Mouse (Mus musculus): Measurements from ENCODE around the gene Srsf4. TPM values are rescaled to one million over a fixed set of nuclear protein-coding genes. Genes with fewer than 3 reads are reported as not detected.
A peak's percentile ranks its signal among the peaks of the same experiment; 100 is the strongest.

The Srsf4 gene
- polyA plus RNA-seq, 2 experiments = 43.4 to 45.3 TPM

GRCm38 (mm10) chr4:131919506-131920140, 46.2 kb downstream of the Srsf4 start:
- no peak overlapping the region; the same call in 1 of the 2 replicates for H3K4me2 ChIP-seq (ENCODE audit: low read depth)
- DNase-seq (ENCODE audit: low read depth in 3 of 3, low spot score in 3 of 3) (no peak), ATAC-seq (ENCODE audit: insufficient read depth) (no peak)
- H3K9me3 ChIP-seq (ENCODE audit: control insufficient read depth, low read length) = no peaks in the 10 kb centered on the region
- H3K4me1 ChIP-seq (replicated peaks; ENCODE audit: control insufficient read depth in 2 of 2, insufficient read depth in 2 of 2, low read length in 1 of 2) = peaks cover 0 to 4% of the 10 kb centered on the region in 2 experiments; a peak in 1 of 4 replicates
- H3K36me3 ChIP-seq (replicated peaks; ENCODE audit: control insufficient read depth, insufficient read depth, low read depth) = peaks cover 22% of the 10 kb centered on the region
- H3K27ac ChIP-seq = no peak overlapping the region
- peak overlapping the region in 1 of 2 experiments; percentile 46; a peak in 1 of 4 replicates for H3K4me3 ChIP-seq (ENCODE audit: insufficient read depth in 1 of 2, low read depth in 2 of 2, low read length in 2 of 2)
- 23% methylated on average over 15 of the region's 15 CpGs for whole genome bisulfite sequencing (ENCODE audit: insufficient replicate concordance)
- TF ChIP-seq CTCF (IDR thresholded peaks at IDR 0.05; ENCODE audit: low read depth) (no peak), EP300 (IDR thresholded peaks at IDR 0.05; ENCODE audit: low read depth) (no peak)
- H3K9ac ChIP-seq (replicated peaks) = no peak overlapping the region
- H3K27me3 ChIP-seq (ENCODE audit: control insufficient read depth, insufficient read depth, low read length) = peaks cover 84% of the 10 kb centered on the region

- peaks cover 79% of the 10 kb centered on the region for H3K27me3 ChIP-seq (ENCODE audit: control insufficient read depth, insufficient read depth, low read length)
- TF ChIP-seq CTCF (IDR thresholded peaks at IDR 0.05; ENCODE audit: low read depth) (no peak), EP300 (IDR thresholded peaks at IDR 0.05; ENCODE audit: low read depth) (no peak)
- peaks cover 0 to 4% of the 10 kb centered on the region in 2 experiments; a peak in 1 of 4 replicates for H3K4me1 ChIP-seq (replicated peaks; ENCODE audit: control insufficient read depth in 2 of 2, insufficient read depth in 2 of 2, low read length in 1 of 2)
- peak overlapping the region in 1 of 2 experiments; percentile 46; a peak in 2 of 4 replicates for H3K4me3 ChIP-seq (ENCODE audit: insufficient read depth in 1 of 2, low read depth in 2 of 2, low read length in 2 of 2)
- H3K9ac ChIP-seq (replicated peaks) = no peak overlapping the region
- no peak overlapping the region for H3K27ac ChIP-seq
- peaks cover 27% of the 10 kb centered on the region for H3K36me3 ChIP-seq (replicated peaks; ENCODE audit: control insufficient read depth, insufficient read depth, low read depth)
- DNase-seq (ENCODE audit: low read depth in 3 of 3, low spot score in 3 of 3) (no peak), ATAC-seq (ENCODE audit: insufficient read depth) (no peak)
- 2% methylated on average over 51 of the region's 51 CpGs for WGBS (ENCODE audit: insufficient replicate concordance)
- peak overlapping the region; percentile 58 for H3K4me2 ChIP-seq (ENCODE audit: low read depth)
- no peaks in the 10 kb centered on the region for H3K9me3 ChIP-seq (ENCODE audit: control insufficient read depth, low read length)
Observed at GRCm38 (mm10) chr4:131920141-131920594, 46.8 kb downstream of the Srsf4 start.

- H3K9ac ChIP-seq (replicated peaks) = no peak overlapping the region
- H3K4me2 ChIP-seq (ENCODE audit: low read depth) = peak overlapping the region; percentile 58
- peaks cover 33% of the 10 kb centered on the region for H3K36me3 ChIP-seq (replicated peaks; ENCODE audit: control insufficient read depth, insufficient read depth, low read depth)
- peak overlapping the region; percentile 21 to 46 for H3K4me3 ChIP-seq (ENCODE audit: insufficient read depth in 1 of 2, low read depth in 2 of 2, low read length in 2 of 2)
- no peak overlapping the region for H3K27ac ChIP-seq
- DNase-seq (ENCODE audit: low read depth in 3 of 3, low spot score in 3 of 3) (no peak), ATAC-seq (ENCODE audit: insufficient read depth) (peak; percentile 0; the same call in 1 of the 2 replicates)
- TF ChIP-seq EP300 (IDR thresholded peaks at IDR 0.05; ENCODE audit: low read depth) (no peak), CTCF (IDR thresholded peaks at IDR 0.05; ENCODE audit: low read depth) (no peak)
- H3K27me3 ChIP-seq (ENCODE audit: control insufficient read depth, insufficient read depth, low read length) = peaks cover 73% of the 10 kb centered on the region
- WGBS (ENCODE audit: insufficient replicate concordance) = under 1% methylated on average over 74 of the region's 76 CpGs
- peaks cover 0 to 4% of the 10 kb centered on the region in 2 experiments; a peak in 1 of 4 replicates for H3K4me1 ChIP-seq (replicated peaks; ENCODE audit: control insufficient read depth in 2 of 2, insufficient read depth in 2 of 2, low read length in 1 of 2)
- H3K9me3 ChIP-seq (ENCODE audit: control insufficient read depth, low read length) = no peaks in the 10 kb centered on the region
Observed at GRCm38 (mm10) chr4:131920595-131921351, 47.4 kb downstream of the Srsf4 start.

GRCm38 (mm10) chr4:131921461-131922346, 48.3 kb downstream of the Srsf4 start, which contains the start of gene Tmem200b:
Tmem200b (plus strand) TSS chr4:131921771.
- Histone ChIP-seq H3K36me3 (replicated peaks; ENCODE audit: control insufficient read depth, insufficient read depth, low read depth) (peaks cover 42% of the 10 kb centered on the region), H3K9me3 (ENCODE audit: control insufficient read depth, low read length) (no peaks in the 10 kb centered on the region), H3K27ac (no peak within 1 kb of the TSS), H3K4me3 (ENCODE audit: insufficient read depth in 1 of 2, low read depth in 2 of 2, low read length in 2 of 2) (peak within 1 kb of the TSS; percentile 36 to 46), H3K27me3 (ENCODE audit: control insufficient read depth, insufficient read depth, low read length) (peaks cover 63% of the 10 kb centered on the region), H3K9ac (replicated peaks) (no peak within 1 kb of the TSS), H3K4me2 (ENCODE audit: low read depth) (peak within 1 kb of the TSS; percentile 58), H3K4me1 (replicated peaks; ENCODE audit: control insufficient read depth in 2 of 2, insufficient read depth in 2 of 2, low read length in 1 of 2) (peaks cover 0 to 4% of the 10 kb centered on the region in 2 experiments; a peak in 1 of 4 replicates)
- DNase-seq (ENCODE audit: low read depth in 3 of 3, low spot score in 3 of 3) (no peak), ATAC-seq (ENCODE audit: insufficient read depth) (peak; percentile 32)
- TF ChIP-seq CTCF (IDR thresholded peaks at IDR 0.05; ENCODE audit: low read depth) = no peak
- TF ChIP-seq EP300 (IDR thresholded peaks at IDR 0.05; ENCODE audit: low read depth) = no peak
- 2% methylated on average over 122 of the region's 130 CpGs for whole genome bisulfite sequencing (ENCODE audit: insufficient replicate concordance)

Measured in liver, embryonic 14.5 days (tissue).